Mouse (Mus musculus) intestine, postnatal 0 days (tissue): ENCODE data around the gene Cox7a1. TPM values are rescaled to one million over a fixed set of nuclear protein-coding genes. Genes with fewer than 3 reads are reported as not detected.

Experiments
- ATAC-seq: fragments of 200-750 bp; cut with Nextera tagmentation; 2 replicates; pipeline ENCODE4 v1.8.0; 2017; ENCODE audit warnings: mild to moderate bottlenecking, moderate TSS enrichment, moderate library complexity
- H3K27ac ChIP-seq: fragments of 300-500 bp; sonication (generic); 2 replicates; pipeline ENCODE4 v1.5.1; 2014; ENCODE audit warnings: mild to moderate bottlenecking, low read depth, low read length, moderate library complexity
- H3K27me3 ChIP-seq: fragments of 300-500 bp; sonication (generic); replicated peaks from 2 replicates; pipeline ENCODE4 v1.6.1; 2014; ENCODE audit warnings: low read length, mixed read lengths; ENCODE audit not compliant: control insufficient read depth, insufficient read depth
- H3K36me3 ChIP-seq: fragments of 300-500 bp; sonication (generic); 2 replicates; pipeline ENCODE4 v1.6.1; 2014; ENCODE audit warnings: mild to moderate bottlenecking, moderate library complexity; ENCODE audit not compliant: control insufficient read depth, insufficient read depth
- H3K4me1 ChIP-seq: fragments of 300-500 bp; sonication (generic); replicated peaks from 2 replicates; pipeline ENCODE4 v1.6.1; 2014; ENCODE audit warnings: antibody characterized with exemption, low read length, mixed read lengths; ENCODE audit not compliant: control insufficient read depth, insufficient read depth
- H3K4me2 ChIP-seq: fragments of 300-500 bp; sonication (generic); replicated peaks from 2 replicates; pipeline ENCODE4 v1.6.1; 2014; ENCODE audit warnings: low read depth, mild to moderate bottlenecking, moderate library complexity
- H3K4me3 ChIP-seq: fragments of 300-500 bp; sonication (generic); 2 replicates; pipeline ENCODE4 v1.5.1; 2014; ENCODE audit warnings: low read depth, low read length
- H3K9ac ChIP-seq: fragments of 300-500 bp; sonication (generic); 2 replicates; pipeline ENCODE4 v1.6.1; 2014; ENCODE audit warnings: mild to moderate bottlenecking, low read depth, low read length
- H3K9me3 ChIP-seq: fragments of 300-500 bp; sonication (generic); 2 replicates; pipeline ENCODE4 v1.6.1; 2016; ENCODE audit warnings: mixed run types; ENCODE audit not compliant: control insufficient read depth
- CTCF ChIP-seq: sonication (generic); IDR thresholded peaks from 2 replicates; pipeline ENCODE4 v1.5.1; 2016; ENCODE audit warnings: low read depth, mild to moderate bottlenecking, control low read depth, antibody characterized with exemption, moderate library complexity
- WGBS: fragments of 180-500 bp; shearing (Covaris S2); extraction: QIAGEN DNeasy Blood & Tissue Kit; methylation state at CpG from one replicate; pipeline ENCODE4 v1.1.7; 2014; 5-methylcytosine and 5-hydroxymethylcytosine counted together
- polyA plus RNA-seq: library from polyadenylated mRNA; unstranded; fragments of >200 nt; fragmentation: Nextera tagmentation; extraction: Ambion mirVana; gene quantifications from 2 replicates; pipeline ENCODE4 v1.2.1, GENCODE M21; 2015

The Cox7a1 gene
- 54.1 and 60.2 TPM in 2 replicates for polyA plus RNA-seq

- 1% methylated on average over 11 of the region's 11 CpGs for WGBS
- H3K4me2 ChIP-seq, result peak within 1 kb of the TSS; percentile 66
- no peak for TF ChIP-seq CTCF
- H3K27me3 ChIP-seq, result no peaks in the 10 kb centered on the region
- H3K36me3 ChIP-seq, result peaks cover 36% of the 10 kb centered on the region
- H3K9me3 ChIP-seq, result no peaks in the 10 kb centered on the region
- H3K4me3 ChIP-seq, result peak within 1 kb of the TSS; percentile 13
- peak within 1 kb of the TSS; percentile 46 for H3K27ac ChIP-seq
- ATAC-seq, result peak; percentile 80
- no peaks in the 10 kb centered on the region for H3K4me1 ChIP-seq
- no peak within 1 kb of the TSS for H3K9ac ChIP-seq
Observed at GRCm38 (mm10) chr7:30183879-30184289, at the start of gene Cox7a1. Gene Cox7a1 (plus strand): TSS chr7:30184144.

- Histone ChIP-seq H3K4me2 (no peak overlapping the region), H3K27me3 (no peaks in the 10 kb centered on the region), H3K9ac (no peak overlapping the region), H3K4me3 (no peak overlapping the region), H3K4me1 (no peaks in the 10 kb centered on the region), H3K36me3 (peaks cover 12% of the 10 kb centered on the region), H3K27ac (no peak overlapping the region), H3K9me3 (no peaks in the 10 kb centered on the region)
- no peak for TF ChIP-seq CTCF
- no peak for ATAC-seq
- WGBS, result 84% methylated on average over 10 of the region's 10 CpGs
Observed at GRCm38 (mm10) chr7:30136826-30137225, 47.1 kb upstream of the Cox7a1 start.

GRCm38 (mm10) chr7:30143170-30143554 is 40.8 kb upstream of the Cox7a1 start:
- no peaks in the 10 kb centered on the region for H3K9me3 ChIP-seq
- peak overlapping the region; percentile 44 for H3K4me3 ChIP-seq
- H3K9ac ChIP-seq, result peak overlapping the region; percentile 53; the same call in 1 of the 2 replicates
- no peak for ATAC-seq
- no peaks in the 10 kb centered on the region for H3K27me3 ChIP-seq
- TF ChIP-seq CTCF, result no peak
- H3K27ac ChIP-seq, result no peak overlapping the region
- no peaks in the 10 kb centered on the region for H3K4me1 ChIP-seq
- 9% methylated on average over 8 of the region's 8 CpGs for WGBS
- peak overlapping the region; percentile 73 for H3K4me2 ChIP-seq
- H3K36me3 ChIP-seq, result no peaks in the 10 kb centered on the region

- peak; percentile 68 for ATAC-seq
- H3K36me3 ChIP-seq, result no peaks in the 10 kb centered on the region
- peak overlapping the region; percentile 73 for H3K4me2 ChIP-seq
- no peak for TF ChIP-seq CTCF
- 0 out of 2 replicates have a peak, but pooled peaks cover 2% of the 10 kb centered on the region for H3K9me3 ChIP-seq
- peak overlapping the region; percentile 11; the same call in 1 of the 2 replicates for H3K27ac ChIP-seq
- WGBS, result 1% methylated on average over 35 of the region's 35 CpGs
- H3K9ac ChIP-seq, result peak overlapping the region; percentile 53; the same call in 1 of the 2 replicates
- no peaks in the 10 kb centered on the region for H3K4me1 ChIP-seq
- H3K4me3 ChIP-seq, result peak overlapping the region; percentile 44
- H3K27me3 ChIP-seq, result no peaks in the 10 kb centered on the region
Observed at GRCm38 (mm10) chr7:30143555-30144209, 40.3 kb upstream of the Cox7a1 start.

- no peak overlapping the region for H3K9ac ChIP-seq
- no peaks in the 10 kb centered on the region for H3K27me3 ChIP-seq
- no peak overlapping the region for H3K4me2 ChIP-seq
- TF ChIP-seq CTCF, result no peak
- no peaks in the 10 kb centered on the region for H3K4me1 ChIP-seq
- peaks cover 7% of the 10 kb centered on the region; the same call in 1 of the 2 replicates for H3K36me3 ChIP-seq
- H3K9me3 ChIP-seq, result peaks cover 13% of the 10 kb centered on the region
- no peak overlapping the region for H3K4me3 ChIP-seq
- ATAC-seq, result no peak
- no peak overlapping the region for H3K27ac ChIP-seq
- WGBS, result 91% methylated on average over 5 of the region's 5 CpGs
Observed at GRCm38 (mm10) chr7:30147011-30147410, 36.9 kb upstream of the Cox7a1 start.

- no peak overlapping the region for H3K9ac ChIP-seq
- H3K4me3 ChIP-seq, result no peak overlapping the region
- 0 out of 2 replicates have a peak, but pooled peaks have one; percentile 1 for TF ChIP-seq CTCF
- no peak overlapping the region for H3K4me2 ChIP-seq
- no peaks in the 10 kb centered on the region for H3K4me1 ChIP-seq
- H3K27me3 ChIP-seq, result no peaks in the 10 kb centered on the region
- peaks cover 33% of the 10 kb centered on the region for H3K9me3 ChIP-seq
- WGBS, result 89% methylated on average over 1 of the region's 1 CpGs
- peaks cover 37% of the 10 kb centered on the region for H3K36me3 ChIP-seq
- ATAC-seq, result no peak
- no peak overlapping the region for H3K27ac ChIP-seq
Observed at GRCm38 (mm10) chr7:30154040-30154439, 29.9 kb upstream of the Cox7a1 start.
